Mouse (Mus musculus): ENCODE results near the gene Mrpl40.
"Not testable (repeated sequence)": the region's sequence is repeated elsewhere in the genome, so short reads cannot be mapped to it uniquely, and the experiment has no call there.

Gene Mrpl40

DNA sequence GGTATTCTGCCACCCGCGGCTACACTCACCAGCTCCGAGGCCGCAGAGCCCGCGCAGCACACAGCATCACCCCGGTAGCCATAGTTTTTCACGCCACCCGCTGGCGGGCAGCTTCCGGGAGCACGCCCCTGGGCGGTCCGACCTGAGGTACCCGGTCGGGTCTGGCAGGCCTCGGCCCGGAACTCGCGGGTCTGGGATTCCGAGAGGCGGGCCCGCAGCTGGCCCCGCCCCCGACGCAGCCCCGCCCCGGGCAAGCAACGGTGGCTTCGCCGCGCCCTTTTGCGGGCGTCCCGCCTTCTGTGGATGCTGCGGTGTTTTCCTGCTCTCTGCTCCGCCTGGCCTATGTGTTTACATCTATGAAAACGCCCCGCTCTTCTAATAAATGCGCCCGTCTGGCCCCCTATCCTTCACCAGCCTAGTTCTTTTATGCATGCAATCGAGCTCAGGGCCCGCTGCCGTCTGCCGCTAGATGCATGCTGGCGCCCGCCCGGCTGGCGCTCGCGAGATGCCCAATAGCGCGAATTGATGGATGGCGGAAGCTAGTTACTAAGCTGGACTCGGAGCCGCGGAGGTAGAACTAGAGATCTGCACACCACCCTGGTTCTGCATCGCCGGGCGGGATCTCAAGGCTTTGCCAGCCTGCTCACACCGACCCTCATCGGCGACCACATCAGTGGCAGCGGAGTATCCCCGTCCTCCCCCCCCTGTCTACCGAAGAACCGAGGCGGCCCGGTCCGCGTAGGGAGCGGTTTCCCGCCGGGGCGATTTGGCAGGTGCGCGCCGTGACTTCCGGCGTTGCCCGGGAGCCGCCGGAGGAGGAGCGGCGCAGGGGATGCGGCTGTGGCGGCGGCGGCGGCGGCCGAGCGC is at the start of gene Mrpl40, which contains the start of gene Hira:
Gene Mrpl40 (minus strand): TSS at position 421 of the 867 bp plus-strand sequence.
Gene Hira (plus strand): TSS at position 596 of the 867 bp plus-strand sequence.
- DNase-seq (ENCODE audit: low spot score in 2 of 2), result peak; percentile 91 to 93

DNA sequence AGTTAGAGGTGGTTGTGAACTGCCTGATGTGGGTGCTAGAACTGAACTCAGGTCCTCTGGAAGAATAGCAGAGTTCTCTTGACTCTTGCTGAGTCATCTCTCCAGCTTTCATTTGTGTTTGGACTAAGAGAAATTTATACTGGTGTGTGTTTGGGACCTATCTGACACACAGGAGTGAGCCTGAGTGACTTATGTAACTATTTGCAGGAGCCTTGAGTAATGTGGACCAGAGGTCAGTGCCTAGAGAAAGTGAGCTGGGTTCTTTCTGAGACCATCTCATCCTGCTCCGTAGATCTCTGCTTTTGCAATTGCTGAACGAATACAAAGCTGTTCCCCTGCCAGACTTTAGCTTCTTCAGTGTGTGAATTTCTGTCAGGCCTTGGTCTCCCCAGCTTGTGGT is 45.1 kb upstream of the Mrpl40 start:
- no peak for DNase-seq (ENCODE audit: low spot score in 2 of 2)

GRCm38 (mm10) chr16:18916064-18916463 is 39.4 kb upstream of the Mrpl40 start:
- no peak for DNase-seq (ENCODE audit: low spot score in 2 of 2)

DNA sequence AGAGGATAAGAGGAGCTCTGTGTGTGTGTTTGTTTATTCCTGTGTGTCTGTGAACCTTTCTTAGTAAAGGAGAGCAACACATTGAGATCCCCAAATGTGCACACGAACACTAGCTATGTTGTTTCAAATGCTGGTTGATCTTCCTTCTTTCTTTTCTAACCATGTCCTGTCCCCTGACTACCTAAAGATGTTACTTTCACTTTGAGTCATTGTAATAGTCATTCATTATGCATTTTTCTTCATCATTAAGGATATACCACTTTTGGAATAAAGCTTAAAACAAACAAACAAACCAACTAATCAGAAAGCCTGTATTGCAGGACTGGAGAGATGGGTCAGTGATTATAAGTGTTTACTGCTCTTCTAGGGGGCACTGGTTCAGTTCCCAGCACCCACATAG is 29.0 kb upstream of the Mrpl40 start:
- no peak for DNase-seq (ENCODE audit: low spot score in 2 of 2)

- DNase-seq (ENCODE audit: low spot score in 2 of 2), result no peak
These were observed 19.8 kb upstream of the Mrpl40 start for GRCm38 (mm10) chr16:18896429-18896828.

DNA sequence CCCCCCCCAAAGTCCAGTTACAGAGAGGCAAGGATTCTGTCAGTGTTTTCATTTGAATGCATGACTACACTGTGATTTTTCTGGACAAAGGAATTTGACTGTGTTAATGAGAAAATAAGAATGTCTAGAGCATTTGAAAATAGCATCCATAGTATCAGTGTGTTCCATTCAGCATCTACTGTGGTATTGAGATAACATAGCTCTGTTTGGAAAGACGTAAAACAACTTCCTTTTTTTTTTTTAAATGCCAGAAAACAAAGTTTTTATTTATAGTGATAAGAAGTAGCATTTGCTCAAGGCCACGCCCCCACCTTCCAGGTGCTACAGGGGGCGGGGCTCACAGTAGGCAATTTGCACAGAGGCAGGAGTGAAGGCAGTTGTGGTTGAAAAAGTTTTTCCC is 18.6 kb upstream of the Mrpl40 start:
- no peak for DNase-seq (ENCODE audit: low spot score in 2 of 2)

DNA sequence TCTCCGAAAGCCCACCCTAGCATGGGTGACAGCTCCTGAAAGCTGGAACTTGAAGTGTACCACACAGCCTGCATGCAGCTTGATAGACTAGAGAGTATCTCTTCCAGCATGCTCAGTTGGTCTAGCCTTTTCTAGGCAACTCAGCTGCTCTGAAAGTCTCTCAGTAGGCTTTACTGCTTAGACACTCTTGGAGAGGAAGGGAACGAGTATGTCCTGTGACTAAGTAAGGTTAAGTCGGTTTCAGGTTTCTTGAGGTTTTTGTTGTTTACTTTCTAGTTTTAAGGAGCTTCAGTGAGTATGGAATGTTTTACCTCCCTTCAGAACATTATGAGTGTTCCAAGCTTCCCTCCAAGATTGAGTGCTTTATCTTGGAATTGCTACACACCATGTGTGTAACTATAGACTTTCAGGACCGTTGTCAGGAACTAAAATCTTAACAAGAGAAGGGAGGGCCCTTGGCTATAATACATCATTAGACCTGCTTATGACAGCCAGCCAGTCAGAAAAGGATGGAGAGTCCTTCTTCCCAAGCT is 17.2 kb upstream of the Mrpl40 start:
- DNase-seq (ENCODE audit: low spot score in 2 of 2), result no peak

- DNase-seq (ENCODE audit: low spot score in 2 of 2), result no peak
These were observed 7.4 kb upstream of the Mrpl40 start for GRCm38 (mm10) chr16:18884044-18884443.

DNA sequence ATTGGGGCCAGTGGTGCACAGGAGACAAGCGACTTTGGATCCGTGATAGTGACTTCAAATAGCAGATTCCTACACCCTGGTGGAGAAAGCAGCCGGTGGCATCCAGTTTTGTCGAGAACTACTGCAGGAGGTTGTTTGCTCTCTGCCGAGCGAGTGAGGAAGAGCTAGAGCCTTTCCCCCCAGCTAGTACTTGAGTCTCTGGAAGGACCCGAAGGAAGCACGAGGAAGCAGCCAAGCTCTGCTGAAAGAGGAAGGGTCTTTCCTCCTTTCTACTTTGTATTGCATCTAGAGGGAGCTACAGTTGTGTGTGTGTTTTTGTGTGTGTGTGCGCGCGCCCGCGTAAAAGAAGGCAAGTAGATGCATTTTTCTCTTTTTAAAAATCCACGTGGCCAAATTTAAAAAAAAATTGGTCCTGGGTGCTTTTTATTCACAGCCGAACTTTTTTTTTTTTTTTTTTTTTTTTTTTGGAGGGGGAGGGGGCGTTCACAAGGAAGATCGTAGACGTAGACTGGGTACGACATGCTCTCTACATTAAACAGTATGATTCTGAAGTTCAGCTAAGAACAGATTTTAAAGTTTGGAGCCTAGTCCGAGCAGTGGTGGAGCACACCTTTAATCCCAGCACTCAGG is 1.5 kb upstream of the Mrpl40 start:
- DNase-seq (ENCODE audit: low spot score in 2 of 2), result no peak

GRCm38 (mm10) chr16:18877386-18878090 is 876 bp upstream of the Mrpl40 start:
- peak; percentile 51 to 69 for DNase-seq (ENCODE audit: low spot score in 2 of 2)

DNA sequence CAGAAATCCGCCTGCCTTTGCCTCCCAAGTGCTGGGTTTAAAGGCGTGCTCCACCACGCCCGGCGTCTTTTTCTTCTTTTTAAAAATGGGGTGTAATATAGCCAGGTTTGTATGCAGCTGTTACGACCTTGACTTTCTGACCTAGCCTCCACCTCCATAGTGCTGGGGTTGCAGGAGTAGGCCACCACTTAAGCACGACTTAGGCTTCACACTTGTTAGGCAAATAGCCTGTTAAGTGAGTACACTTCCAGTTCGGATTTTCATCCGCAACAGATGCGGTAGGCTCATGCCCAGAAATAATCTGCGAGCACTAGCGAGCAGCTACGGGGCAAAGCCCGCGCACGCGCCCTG is 596 bp downstream of the Mrpl40 start:
- DNase-seq (ENCODE audit: low spot score in 2 of 2), result no peak

DNA sequence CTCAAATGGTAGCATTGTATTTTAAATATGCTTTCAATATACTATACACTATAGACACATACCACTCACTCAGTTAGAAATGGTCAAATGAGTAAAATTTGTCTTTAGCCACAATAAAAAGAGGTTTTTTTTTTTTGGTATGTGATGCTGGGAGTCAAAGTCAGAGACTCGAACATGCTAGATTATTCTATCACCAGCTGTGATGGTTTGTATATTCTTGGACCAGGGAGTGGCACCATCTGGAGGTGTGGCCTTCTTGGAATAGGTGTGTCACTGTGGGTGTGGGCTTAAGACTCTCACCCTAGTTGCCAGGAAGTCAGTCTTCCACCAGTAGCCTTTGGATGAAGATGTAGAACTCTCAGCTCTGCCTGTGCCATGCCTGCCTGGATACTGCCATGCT is 6.2 kb downstream of the Mrpl40 start:
- not testable (repeated sequence) for DNase-seq (ENCODE audit: low spot score in 2 of 2)

- no peak for DNase-seq (ENCODE audit: low spot score in 2 of 2)
These were observed 16.5 kb downstream of the Mrpl40 start for GRCm38 (mm10) chr16:18860186-18860585.

DNA sequence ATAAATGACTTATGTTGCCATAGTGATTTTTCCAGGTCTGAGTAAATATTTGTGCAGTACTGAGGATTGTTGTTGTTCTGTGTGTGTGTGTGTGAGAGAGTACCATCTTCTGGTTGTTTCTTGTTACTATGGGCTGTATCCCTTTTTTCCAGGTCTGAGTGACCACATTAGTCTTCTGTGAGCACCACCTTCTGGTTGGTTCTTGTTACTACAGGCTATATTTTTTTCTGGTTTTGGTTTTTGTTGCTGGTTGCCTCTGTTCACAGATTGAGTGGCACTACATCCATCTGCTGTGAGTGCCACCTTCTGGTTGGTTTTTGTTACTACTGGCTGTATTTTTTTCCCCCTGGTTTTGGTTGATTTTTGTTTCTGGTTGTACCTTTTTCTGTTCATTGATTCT is 18.1 kb downstream of the Mrpl40 start:
- DNase-seq (ENCODE audit: low spot score in 2 of 2), result peak; percentile 53 to 56

DNA sequence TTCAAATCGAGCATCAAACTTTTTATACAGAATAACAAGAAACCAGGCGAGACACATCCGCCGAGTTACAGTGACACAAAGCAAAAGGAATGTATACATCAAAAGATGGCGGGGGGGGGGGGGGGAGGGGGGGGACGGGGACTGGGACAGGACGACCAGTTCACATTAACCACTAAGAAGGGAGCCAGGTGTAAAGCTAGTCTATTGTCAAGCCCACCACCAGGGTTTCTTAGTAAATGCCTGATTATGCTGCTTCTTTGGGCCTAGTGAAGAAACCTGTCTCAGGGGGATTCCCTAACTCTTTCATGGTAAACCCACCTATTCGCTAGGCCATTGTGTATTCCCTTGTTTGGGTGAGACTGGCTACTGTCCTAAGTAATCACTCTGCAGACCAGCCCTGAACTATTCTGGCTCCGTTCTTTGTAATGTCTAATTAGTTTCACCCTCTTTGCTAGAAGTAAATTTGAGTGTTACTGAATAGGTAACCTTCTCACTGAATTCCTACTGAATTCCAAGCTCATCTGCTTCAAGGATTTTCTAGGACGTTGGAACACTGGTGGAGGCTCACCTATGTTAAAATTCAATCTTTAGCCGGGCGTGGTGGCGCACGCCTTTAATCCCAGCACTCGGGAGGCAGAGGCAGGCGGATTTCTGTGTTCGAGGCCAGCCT is 27.0 kb downstream of the Mrpl40 start:
- DNase-seq (ENCODE audit: low spot score in 2 of 2), result not testable (repeated sequence)

DNA sequence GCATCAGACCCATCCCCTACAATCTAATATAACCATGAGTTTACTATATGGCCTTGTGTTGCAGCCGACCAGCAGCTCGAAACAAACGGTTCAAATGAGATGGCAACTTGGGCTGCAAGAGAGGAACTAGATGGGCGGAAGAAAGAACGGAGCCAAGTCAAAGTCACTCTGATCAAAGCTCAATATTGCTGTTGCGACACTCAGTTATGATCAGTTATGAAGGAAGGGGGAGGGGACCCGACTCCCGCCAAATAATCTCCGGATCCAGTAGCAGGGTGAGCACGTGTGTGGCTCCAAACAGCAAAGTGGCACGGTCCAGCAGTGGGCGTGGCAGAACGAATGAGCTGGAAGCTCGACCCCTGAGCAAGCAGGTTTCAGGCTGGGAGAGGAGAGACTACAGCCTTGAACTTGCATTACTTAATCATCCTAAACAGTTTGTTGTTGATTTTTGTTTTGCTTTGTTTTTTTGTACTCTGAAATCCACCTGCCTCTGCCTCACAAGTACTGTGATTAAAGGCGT is 30.3 kb downstream of the Mrpl40 start:
- no peak for DNase-seq (ENCODE audit: low spot score in 2 of 2)

GRCm38 (mm10) chr16:18838346-18838745 is 38.3 kb downstream of the Mrpl40 start:
- no peak for DNase-seq (ENCODE audit: low spot score in 2 of 2)

- DNase-seq (ENCODE audit: low spot score in 2 of 2), result peak; percentile 90 to 92
These were observed 40.0 kb downstream of the Mrpl40 start, which contains the start of the genes 2510002D24Rik and Gm28539 for GRCm38 (mm10) chr16:18836468-18837208. Gene 2510002D24Rik, plus strand, starts transcription at chr16:18836578. Gene Gm28539, plus strand, starts transcription at chr16:18836584.

DNA sequence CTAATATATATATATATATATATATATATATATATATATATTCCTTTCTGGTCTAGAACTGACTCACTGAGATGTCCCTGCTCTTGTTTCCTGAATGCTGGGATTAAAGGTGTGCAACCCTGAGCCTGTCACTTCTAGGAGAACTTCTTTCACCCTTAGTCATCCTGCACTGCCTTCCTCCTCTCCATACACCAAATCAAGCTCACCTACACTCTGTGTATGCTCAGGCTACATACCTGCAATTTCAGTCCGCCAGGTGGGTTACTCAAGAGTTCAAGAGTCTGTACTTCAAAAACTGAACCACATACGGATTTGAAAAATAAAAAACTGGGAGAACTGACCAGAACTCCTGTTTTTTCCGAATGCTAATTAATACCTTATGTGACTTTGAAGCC is 40.6 kb downstream of the Mrpl40 start:
- DNase-seq (ENCODE audit: low spot score in 2 of 2), result no peak

DNA sequence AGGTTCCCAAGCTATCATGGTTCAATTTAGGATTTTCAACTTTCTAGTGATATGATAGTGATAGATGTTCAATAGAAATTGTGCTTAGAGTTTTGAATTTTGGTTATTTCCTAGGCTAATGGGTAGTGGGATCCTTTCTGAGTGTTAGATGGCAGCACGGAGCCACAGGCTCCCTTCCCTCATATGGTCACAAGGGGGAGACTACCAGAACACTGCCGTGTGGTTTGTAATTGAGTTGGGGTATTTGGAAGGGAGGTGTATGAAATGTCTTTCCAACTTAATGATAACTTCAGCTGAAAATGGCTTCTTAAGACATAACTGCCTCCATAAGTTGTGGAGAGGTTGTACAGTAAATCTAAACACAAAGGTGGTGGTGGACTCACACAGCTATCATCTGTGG is 43.2 kb downstream of the Mrpl40 start:
- DNase-seq (ENCODE audit: low spot score in 2 of 2), result no peak

GRCm38 (mm10) chr16:18829102-18829501 is 47.6 kb downstream of the Mrpl40 start:
- DNase-seq (ENCODE audit: low spot score in 2 of 2), result no peak
